Mouse (Mus musculus) intestine, embryonic 14.5 days (tissue): ENCODE data around the gene Fer1l5. TPM values are rescaled to one million over a fixed set of nuclear protein-coding genes. Genes with fewer than 3 reads are reported as not detected.

ENCODE experiments used
- ATAC-seq: fragments of 200-750 bp; cut with Nextera tagmentation; replicated peaks from 2 replicates; pipeline ENCODE4 v1.8.0; 2017; ENCODE audit warnings: low read depth, moderate number of reproducible peaks, moderate TSS enrichment, moderate library complexity; ENCODE audit not compliant: low FRiP score, low TSS enrichment
- DNase-seq: peaks from one replicate; pipeline ENCODE4 v3.0.0-alpha.2; 2018; ENCODE audit warnings: low spot score
- H3K27ac ChIP-seq: fragments of 300-500 bp; sonication (generic); 2 replicates; pipeline ENCODE4 v1.5.1; 2014; ENCODE audit warnings: low read depth, mild to moderate bottlenecking, control low read depth
- H3K27me3 ChIP-seq: fragments of 300-500 bp; sonication (generic); replicated peaks from 2 replicates; pipeline ENCODE4 v1.6.1; 2014; ENCODE audit warnings: low read length, control low read depth; ENCODE audit not compliant: control insufficient read depth, insufficient read depth
- H3K36me3 ChIP-seq: fragments of 300-500 bp; sonication (generic); 2 replicates; pipeline ENCODE4 v1.6.1; 2014; ENCODE audit warnings: low read length, control low read depth; ENCODE audit not compliant: control insufficient read depth, insufficient read depth
- H3K4me1 ChIP-seq: fragments of 300-500 bp; sonication (generic); replicated peaks from 2 replicates; pipeline ENCODE4 v1.6.1; 2014; ENCODE audit warnings: low read length, control low read depth, mixed read lengths; ENCODE audit not compliant: control insufficient read depth, insufficient read depth
- H3K4me2 ChIP-seq: fragments of 300-500 bp; sonication (generic); 2 replicates; pipeline ENCODE4 v1.6.1; 2014; ENCODE audit warnings: low read length
- H3K4me3 ChIP-seq: fragments of 300-500 bp; sonication (generic); 2 replicates; pipeline ENCODE4 v1.5.1; 2014; ENCODE audit warnings: low read depth, low read length, control low read depth, mixed read lengths
- H3K9ac ChIP-seq: fragments of 300-500 bp; sonication (generic); 2 replicates; pipeline ENCODE4 v1.6.1; 2014; ENCODE audit warnings: mild to moderate bottlenecking, low read length
- H3K9me3 ChIP-seq: fragments of 300-500 bp; sonication (generic); 2 replicates; pipeline ENCODE4 v1.6.1; 2016; ENCODE audit warnings: low read length, control low read depth; ENCODE audit not compliant: control insufficient read depth
- WGBS: fragments of 180-500 bp; shearing (Covaris S2); extraction: QIAGEN DNeasy Blood & Tissue Kit; methylation state at CpG from one replicate; pipeline ENCODE4 v1.1.7; 2014; 5-methylcytosine and 5-hydroxymethylcytosine counted together
- microRNA-seq: library from miRNA; unstranded; fragments of <30 nt; microRNA quantifications from one replicate; pipeline ENCODE4, GENCODE M21; 2016
- polyA plus RNA-seq: library from polyadenylated mRNA; unstranded; fragments of >200 nt; fragmentation: Nextera tagmentation; extraction: Ambion mirVana; gene quantifications from 2 replicates; pipeline ENCODE4 v1.2.1, GENCODE M21; 2014

Gene Fer1l5
- polyA plus RNA-seq, 1 experiment from 2014 or later = 0.91 TPM

GRCm38 (mm10) chr1:36458169-36458568 lies 86.1 kb downstream of the Fer1l5 start:
- Histone ChIP-seq H3K4me3 (no peak overlapping the region), H3K27ac (no peak overlapping the region), H3K27me3 (no peaks in the 10 kb centered on the region), H3K4me2 (no peak overlapping the region), H3K4me1 (no peaks in the 10 kb centered on the region; the same call in 1 of the 2 replicates), H3K9ac (no peak overlapping the region), H3K36me3 (no peaks in the 10 kb centered on the region), H3K9me3 (peaks cover 4% of the 10 kb centered on the region; the same call in 1 of the 2 replicates)
- DNase-seq (no peak), ATAC-seq (no peak)
- WGBS = 75% methylated on average over 5 of the region's 5 CpGs

GRCm38 (mm10) chr1:36461829-36462228 lies 89.7 kb downstream of the Fer1l5 start:
- 31% methylated on average over 2 of the region's 2 CpGs for WGBS
- Histone ChIP-seq H3K4me1 (no peaks in the 10 kb centered on the region; the same call in 1 of the 2 replicates), H3K27ac (no peak overlapping the region), H3K4me2 (no peak overlapping the region), H3K36me3 (no peaks in the 10 kb centered on the region), H3K4me3 (no peak overlapping the region), H3K9ac (no peak overlapping the region), H3K9me3 (no peaks in the 10 kb centered on the region), H3K27me3 (no peaks in the 10 kb centered on the region)
- ATAC-seq (no peak), DNase-seq (no peak)

DNA sequence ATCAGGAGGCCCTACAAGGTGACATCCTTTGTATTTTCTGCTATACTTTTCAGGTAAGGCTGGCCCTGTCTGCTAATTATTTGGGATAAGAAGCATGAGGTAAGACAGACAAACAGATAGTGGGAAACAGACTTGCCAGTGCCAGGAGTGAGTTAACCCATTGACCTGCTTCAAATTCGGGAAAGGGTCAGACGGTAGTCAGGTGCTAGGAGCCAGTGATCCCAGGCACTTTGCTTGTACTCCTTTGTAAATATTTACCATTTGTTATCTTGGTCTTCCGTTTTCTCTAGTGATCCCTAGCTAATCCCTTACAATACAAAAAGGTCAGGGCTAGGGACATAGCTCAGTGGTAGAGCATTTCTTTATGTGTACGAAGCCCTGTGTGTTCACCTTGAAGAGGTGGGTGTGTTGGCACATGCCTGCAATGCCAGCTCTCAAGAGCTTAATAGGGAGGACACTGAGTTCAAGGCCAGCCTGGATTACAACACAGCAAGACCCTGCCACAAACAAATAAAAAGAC lies 93.6 kb downstream of the Fer1l5 start:
- no peaks in the 10 kb centered on the region for H3K4me1 ChIP-seq
- DNase-seq (no peak), ATAC-seq (no peak)
- no peak overlapping the region for H3K27ac ChIP-seq
- no peaks in the 10 kb centered on the region for H3K9me3 ChIP-seq
- no peak overlapping the region for H3K4me3 ChIP-seq
- H3K9ac ChIP-seq = no peak overlapping the region
- H3K36me3 ChIP-seq = no peaks in the 10 kb centered on the region
- 18% methylated on average over 4 of the region's 4 CpGs for WGBS
- no peaks in the 10 kb centered on the region for H3K27me3 ChIP-seq
- H3K4me2 ChIP-seq = no peak overlapping the region

GRCm38 (mm10) chr1:36467446-36467845 lies 95.4 kb downstream of the Fer1l5 start:
- DNase-seq (no peak), ATAC-seq (no peak)
- Histone ChIP-seq H3K4me2 (no peak overlapping the region), H3K9ac (no peak overlapping the region), H3K27me3 (no peaks in the 10 kb centered on the region), H3K9me3 (no peaks in the 10 kb centered on the region), H3K4me3 (no peak overlapping the region), H3K27ac (no peak overlapping the region), H3K4me1 (peaks cover 4% of the 10 kb centered on the region), H3K36me3 (no peaks in the 10 kb centered on the region)
- 59% methylated on average over 5 of the region's 5 CpGs for WGBS

DNA sequence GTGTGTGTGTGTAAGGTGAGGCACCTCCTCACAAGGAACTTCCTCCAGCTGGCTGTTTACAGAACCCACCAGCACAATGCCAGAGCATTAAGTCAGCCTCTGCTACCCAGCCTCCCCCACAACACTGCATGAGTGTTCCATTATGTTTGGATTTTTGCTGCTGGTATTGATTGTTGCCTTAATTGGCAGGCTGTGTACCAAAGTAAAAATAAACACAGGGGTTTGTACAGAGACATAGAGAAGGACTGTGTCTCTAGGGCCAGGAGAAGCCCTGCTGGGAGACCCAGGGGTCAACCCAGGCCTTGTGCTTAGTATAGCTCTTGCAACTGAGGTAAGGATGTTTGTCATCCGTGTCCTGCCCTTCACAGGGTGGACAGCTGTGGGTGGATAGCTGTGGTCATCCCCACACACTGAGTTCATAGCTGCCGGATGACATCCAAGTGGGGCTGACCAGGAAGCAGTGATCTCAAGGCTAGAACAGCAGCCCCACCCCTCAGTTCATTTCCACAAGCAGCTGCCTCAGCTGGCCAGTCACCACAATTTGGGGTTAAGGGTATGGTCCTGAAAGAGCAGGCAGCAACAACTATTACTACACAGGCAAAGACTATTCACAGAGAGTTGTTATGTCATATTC lies 97.8 kb downstream of the Fer1l5 start:
- Histone ChIP-seq H3K9me3 (no peaks in the 10 kb centered on the region), H3K4me2 (no peak overlapping the region), H3K36me3 (no peaks in the 10 kb centered on the region), H3K4me1 (peaks cover 29% of the 10 kb centered on the region), H3K9ac (no peak overlapping the region), H3K27ac (no peak overlapping the region), H3K27me3 (no peaks in the 10 kb centered on the region), H3K4me3 (no peak overlapping the region)
- WGBS = 44% methylated on average over 2 of the region's 2 CpGs
- DNase-seq (no peak), ATAC-seq (no peak)

DNA sequence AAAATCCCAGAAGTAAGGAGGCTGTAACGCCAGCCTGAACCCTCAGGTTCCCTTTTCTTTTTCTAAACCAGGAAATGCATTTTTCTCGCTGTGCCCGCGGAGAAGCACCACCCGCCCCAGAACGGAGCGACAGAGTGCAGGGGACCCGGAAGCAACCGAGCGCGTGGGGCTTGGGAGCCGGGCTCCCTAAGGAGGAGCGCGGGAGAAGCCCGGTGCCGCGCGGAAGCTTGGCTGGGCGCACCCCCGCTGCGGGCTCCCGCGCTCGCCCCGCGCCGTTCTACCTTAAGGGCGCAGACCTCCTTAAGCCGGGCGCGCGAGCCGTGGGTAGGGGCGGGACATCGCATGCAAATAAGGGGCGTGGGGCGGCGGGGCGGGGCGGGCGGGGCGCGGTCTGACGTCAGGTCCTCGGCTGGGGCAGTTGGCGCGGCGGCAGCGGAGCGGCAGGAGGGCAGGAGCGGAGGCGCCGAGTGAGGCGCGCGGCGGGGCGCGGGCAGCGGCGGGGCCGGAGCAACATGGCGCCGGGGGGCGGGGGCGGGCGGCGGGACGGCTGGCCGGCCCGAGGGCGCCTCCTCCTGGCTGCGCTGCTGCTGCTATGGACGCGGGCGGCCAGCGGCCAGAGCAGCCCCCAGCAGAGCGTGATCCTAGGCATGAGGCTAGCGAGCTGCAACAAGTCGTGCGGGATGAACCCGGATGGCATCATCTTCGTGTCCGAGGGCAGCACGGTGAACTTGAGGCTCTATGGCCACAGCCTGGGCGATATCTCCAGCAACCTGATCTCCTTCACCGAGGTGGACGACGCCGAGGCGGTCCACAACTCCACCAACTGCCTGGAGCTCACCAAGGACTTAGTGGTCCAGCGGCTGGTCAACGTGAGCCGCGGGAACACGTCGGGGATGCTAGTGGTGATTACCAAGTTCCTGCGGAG lies 99.4 kb downstream of the Fer1l5 start, which contains the start of gene Cnnm4:
TSS of gene Cnnm4 (plus strand) at position 440 of the 925 bp plus-strand sequence.
- peaks cover 39% of the 10 kb centered on the region for H3K4me1 ChIP-seq
- WGBS = 3% methylated on average over 77 of the region's 98 CpGs

More for the DNA sequence above, 99.4 kb downstream of the Fer1l5 start, which contains the start of gene Cnnm4:
- Histone ChIP-seq H3K9ac (peak within 1 kb of the TSS; percentile 73), H3K4me3 (peak within 1 kb of the TSS; percentile 67), H3K4me2 (peak within 1 kb of the TSS; percentile 59), H3K36me3 (no peaks in the 10 kb centered on the region), H3K27ac (peak within 1 kb of the TSS; percentile 43; the same call in 1 of the 2 replicates), H3K9me3 (no peaks in the 10 kb centered on the region), H3K27me3 (no peaks in the 10 kb centered on the region)
- DNase-seq (peak; percentile 94), ATAC-seq (peak; percentile 89)

Small RNA genes within 50 kb of the gene (microRNA-seq; reads per million reads assigned to microRNA genes)
- gene Mir6898 = 0.59 reads per million

Other genes with a start within 250 kb of the Fer1l5 start
- gene Uggt1, start 127.6 kb upstream of the Fer1l5 start, polyA plus RNA-seq = 71.5 and 75.3 TPM in 2 replicates
- 13.4 and 16.2 TPM in 2 replicates for gene Neurl3, start 97.6 kb upstream of the Fer1l5 start, polyA plus RNA-seq
- gene Arid5a, start 64.6 kb upstream of the Fer1l5 start, polyA plus RNA-seq = 2.2 and 3.2 TPM in 2 replicates
- gene Kansl3, start 3.1 kb upstream of the Fer1l5 start, polyA plus RNA-seq = 41.4 and 45.9 TPM in 2 replicates
- 22.6 and 24.6 TPM in 2 replicates for gene Lman2l, start 73.0 kb downstream of the Fer1l5 start, polyA plus RNA-seq
- 27.7 and 30.2 TPM in 2 replicates for gene Cnnm4, start 99.3 kb downstream of the Fer1l5 start, polyA plus RNA-seq
- gene Cnnm3, start 139.6 kb downstream of the Fer1l5 start, polyA plus RNA-seq = 5.4 and 6.2 TPM in 2 replicates
- gene Ankrd23, start 164.6 kb downstream of the Fer1l5 start, polyA plus RNA-seq = 11.6 and 14.8 TPM in 2 replicates
- gene Gm42417, start 167.1 kb downstream of the Fer1l5 start, polyA plus RNA-seq = 0.99 TPM in 1 of 2 replicates, not detected in the other
- gene Ankrd39, start 175.2 kb downstream of the Fer1l5 start, polyA plus RNA-seq = 25.7 and 28.6 TPM in 2 replicates
- gene Sema4c, start 186.1 kb downstream of the Fer1l5 start, polyA plus RNA-seq = 2.8 and 2.9 TPM in 2 replicates